Mouse (Mus musculus): Measurements from ENCODE around the gene Hist1h4h.
"Not testable (repeated sequence)": the region's sequence is repeated elsewhere in the genome, so short reads cannot be mapped to it uniquely, and the experiment has no call there.

Hist1h4h gene

GRCm38 (mm10) chr13:23535137-23536075 lies 4.6 kb downstream of the Hist1h4h start, which contains the start of gene Hist1h3g:
TSS of gene Hist1h3g (plus strand) at chr13:23535422.
- DNase-seq, result peak; percentile 84

- DNase-seq, result no peak
These were observed 5.4 kb downstream of the Hist1h4h start for GRCm38 (mm10) chr13:23536076-23536822.

- DNase-seq, result no peak
These were observed 6.3 kb downstream of the Hist1h4h start for GRCm38 (mm10) chr13:23537006-23537710.

- DNase-seq, result no peak
These were observed 7.4 kb downstream of the Hist1h4h start for GRCm38 (mm10) chr13:23538249-23538648.

- not testable (repeated sequence) for DNase-seq
These were observed 9.0 kb downstream of the Hist1h4h start for GRCm38 (mm10) chr13:23539821-23540220.

- no peak for DNase-seq
These were observed 10.6 kb downstream of the Hist1h4h start for GRCm38 (mm10) chr13:23541497-23541896.

- not testable (repeated sequence) for DNase-seq
These were observed 11.6 kb downstream of the Hist1h4h start for GRCm38 (mm10) chr13:23542225-23542980.

- peak; percentile 51 for DNase-seq
These were observed 12.3 kb downstream of the Hist1h4h start, which contains the start of gene Hist1h2bh for GRCm38 (mm10) chr13:23542999-23543607. TSS of gene Hist1h2bh (minus strand) at chr13:23543392.

- DNase-seq, result peak; percentile 76
These were observed 13.3 kb downstream of the Hist1h4h start, which contains the start of gene Hist1h3f for GRCm38 (mm10) chr13:23543965-23544786. TSS of gene Hist1h3f (plus strand) at chr13:23544052.

- not testable (repeated sequence) for DNase-seq
These were observed 13.9 kb downstream of the Hist1h4h start for GRCm38 (mm10) chr13:23544787-23545120.

DNA sequence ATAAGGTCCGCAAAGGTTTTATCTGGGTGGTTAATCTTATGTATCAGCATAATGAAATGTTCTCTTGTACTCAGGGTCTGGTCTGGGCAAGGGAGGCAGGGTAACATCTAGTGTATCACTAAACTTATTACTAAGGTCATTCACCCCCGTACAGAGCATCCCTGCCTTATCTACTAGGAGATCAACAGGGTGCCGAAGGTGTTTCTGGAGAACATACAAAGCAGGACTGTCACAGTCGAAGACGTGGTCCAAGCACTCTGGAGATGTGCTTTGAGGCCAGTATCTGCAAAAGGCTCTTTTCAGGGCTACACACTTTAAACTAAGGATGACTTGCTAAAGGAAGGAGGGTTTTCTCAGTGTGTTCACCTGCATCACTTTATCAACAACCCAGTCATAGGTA lies 15.8 kb downstream of the Hist1h4h start:
- no peak for DNase-seq

DNA sequence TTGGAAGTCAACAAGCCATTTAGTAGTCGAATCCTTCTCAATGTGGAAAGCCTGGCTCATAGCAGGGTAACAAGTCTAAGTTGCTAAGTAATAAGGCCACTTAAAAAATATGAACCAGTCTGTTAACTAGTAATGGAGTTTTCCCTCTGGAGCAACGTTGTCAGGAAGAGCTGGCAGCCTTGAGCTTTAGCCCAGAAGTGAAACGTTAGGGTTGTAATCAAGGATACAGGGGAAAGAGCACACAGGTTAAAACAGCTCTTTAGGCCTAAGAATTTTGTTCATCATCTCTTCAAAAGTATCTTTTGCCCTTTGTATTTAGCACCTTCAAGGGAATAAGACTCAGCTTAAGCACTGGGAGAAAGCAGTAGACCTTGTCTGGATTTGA lies 19.9 kb downstream of the Hist1h4h start:
- no peak for DNase-seq

DNA sequence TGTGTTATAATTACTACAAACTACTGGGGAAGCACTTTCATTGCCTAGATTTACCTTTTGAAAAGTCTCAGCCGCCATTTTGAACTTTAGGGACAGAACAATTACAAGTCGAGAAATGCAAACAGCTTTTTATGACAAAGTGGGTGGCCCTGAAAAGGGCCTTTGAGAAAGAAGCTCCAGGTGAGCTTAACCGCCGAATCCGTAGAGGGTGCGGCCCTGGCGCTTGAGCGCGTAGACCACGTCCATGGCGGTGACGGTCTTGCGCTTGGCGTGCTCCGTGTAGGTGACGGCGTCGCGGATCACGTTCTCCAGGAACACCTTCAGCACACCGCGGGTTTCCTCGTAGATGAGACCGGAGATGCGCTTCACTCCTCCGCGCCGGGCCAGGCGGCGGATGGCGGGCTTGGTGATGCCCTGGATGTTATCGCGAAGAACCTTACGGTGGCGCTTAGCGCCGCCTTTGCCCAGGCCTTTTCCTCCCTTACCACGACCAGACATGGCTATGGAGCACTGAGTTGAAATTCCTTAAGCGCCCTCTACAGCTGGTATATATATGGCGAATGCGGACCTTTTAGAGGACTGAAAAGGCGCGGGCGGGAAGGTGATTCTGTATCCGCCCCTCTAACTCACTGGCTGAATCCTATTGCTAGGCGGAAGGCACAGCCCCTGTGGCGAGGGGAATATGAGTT lies 20.4 kb downstream of the Hist1h4h start, which contains the start of gene Hist1h4f:
Hist1h4f (minus strand) TSS at position 503 of the 689 bp plus-strand sequence.
- peak; percentile 93 for DNase-seq

DNA sequence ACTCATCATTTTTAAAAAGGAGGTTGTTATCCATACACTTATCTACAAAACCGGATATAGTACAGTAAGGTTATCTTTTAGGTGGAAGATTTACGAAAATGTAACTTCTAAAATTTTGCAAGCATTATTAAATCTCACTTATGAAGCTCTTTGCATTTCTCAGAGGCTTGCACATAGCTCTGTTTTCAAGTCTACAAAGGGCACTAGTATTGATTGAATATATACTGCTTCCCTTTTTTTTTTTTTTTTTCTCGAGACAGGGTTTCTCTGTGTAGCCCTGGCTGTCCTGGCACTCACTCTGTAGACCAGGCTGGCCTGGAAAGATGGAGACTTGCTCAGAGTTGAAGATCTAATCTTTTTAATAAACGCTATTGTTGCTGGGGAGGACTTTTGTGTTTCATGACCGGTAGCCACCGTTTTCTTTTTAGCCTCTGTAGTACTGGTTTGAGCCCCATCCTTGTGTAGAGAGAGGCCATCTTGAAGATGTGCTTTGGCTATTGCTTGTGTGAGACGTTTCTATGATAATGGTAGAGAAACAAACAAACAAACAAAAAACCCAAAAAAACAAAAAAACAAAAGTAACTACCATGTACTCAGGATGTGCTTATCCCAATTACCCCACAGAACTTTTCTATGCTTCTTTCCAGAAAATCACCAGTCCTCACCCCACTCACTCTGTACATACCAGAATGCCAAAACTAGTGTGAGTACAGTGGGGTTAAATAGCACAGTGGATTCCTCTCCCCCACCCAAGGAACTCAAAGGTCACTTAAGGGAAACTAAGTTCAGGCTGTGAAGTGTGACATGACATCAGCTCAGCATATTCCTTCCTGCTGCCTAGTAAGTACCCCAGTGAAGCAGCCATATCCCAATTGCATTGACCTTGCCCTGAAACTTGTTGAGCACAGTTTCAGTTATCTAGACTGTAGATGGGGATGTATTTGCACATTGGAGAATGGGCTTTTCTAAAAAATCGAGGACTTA lies 21.4 kb downstream of the Hist1h4h start:
- no peak for DNase-seq

DNA sequence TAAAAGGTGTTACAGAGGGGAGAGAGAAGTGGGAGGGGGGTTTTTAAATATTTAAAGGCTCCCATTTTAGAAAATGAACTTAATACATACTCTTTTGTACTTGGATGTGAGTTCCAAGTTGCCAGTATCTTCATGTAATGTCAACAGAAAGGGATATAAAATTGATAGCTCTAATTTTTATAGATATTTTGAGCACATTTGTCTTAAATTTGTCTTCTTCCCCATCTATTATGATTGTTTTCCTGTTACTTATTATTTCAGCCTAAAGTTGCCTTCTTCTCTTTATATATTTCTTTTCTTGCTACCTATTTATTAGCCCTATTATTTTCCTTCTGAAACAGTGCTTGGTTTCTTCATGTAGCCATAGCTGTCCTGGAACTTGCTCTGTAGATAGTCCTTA lies 22.1 kb downstream of the Hist1h4h start, which contains the start of gene Hist1h1d:
Hist1h1d (plus strand) TSS at position 301 of the 400 bp plus-strand sequence.
- DNase-seq, result no peak

DNA sequence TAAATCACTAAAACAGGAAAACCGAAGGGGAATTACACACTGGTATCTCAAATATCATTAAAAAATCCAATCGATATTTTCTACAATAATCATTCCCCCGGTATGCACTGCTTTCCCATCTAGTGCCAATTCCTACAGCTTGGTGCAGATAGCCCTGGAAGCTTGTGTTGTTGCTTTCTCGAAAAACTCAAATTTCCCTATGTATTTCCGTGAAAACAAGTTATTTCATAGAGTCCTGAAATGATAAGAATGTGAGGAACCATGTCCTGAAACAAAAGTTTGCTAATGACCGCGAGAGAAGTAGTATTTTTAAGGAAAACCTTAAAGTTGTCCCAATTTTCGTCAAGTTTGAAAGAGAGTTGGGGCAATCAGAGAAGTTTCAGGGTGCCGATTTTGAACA lies 23.5 kb downstream of the Hist1h4h start:
- DNase-seq, result no peak

- DNase-seq, result peak; percentile 77
These were observed 24.3 kb downstream of the Hist1h4h start for GRCm38 (mm10) chr13:23554925-23555838.
